Mouse (Mus musculus) kidney, adult 8-10 months (tissue): Measurements from ENCODE around the gene Otor.

Experiments used
- DNase-seq, 2 experiments: peaks; one replicate each; pipeline ENCODE4 v3.0.0; 2022

The Otor gene

GRCm38 (mm10) chr2:143131098-143131646 is 52.9 kb downstream of the Otor start:
- DNase-seq, result no peak
